In genomic region chr1:91800967-91801843, GRCm38 (mm10) we compare ENCODE assay signal across 8 mouse cellular contexts. TPM values are rescaled to one million over a fixed set of nuclear protein-coding genes. Genes with fewer than 3 reads are reported as not detected.
DNase-seq lines count a peak whose midpoint lies in the region; ATAC-seq and TF ChIP-seq lines count a peak whose summit lies in the region.

Gene Twist2, plus strand, starts transcription at chr1:91801461.

- peak within 1 kb of the TSS; percentile 53 for H3K4me2 ChIP-seq in forebrain, embryonic 14.5 days (ENCODE audit: low read length)
- peak within 1 kb of the TSS; percentile 98 for H3K4me2 ChIP-seq in limb, embryonic 11.5 days (ENCODE audit: low read depth, severe bottlenecking)
- H3K4me2 ChIP-seq in midbrain, embryonic 13.5 days (replicated peaks), result peak within 1 kb of the TSS; percentile 75

- no peaks in the 10 kb centered on the region for H3K36me3 ChIP-seq in forebrain, embryonic 14.5 days (ENCODE audit: control insufficient read depth, insufficient read depth, low read length)
- H3K36me3 ChIP-seq in limb, embryonic 11.5 days (ENCODE audit: control insufficient read depth, insufficient read depth, low read length), result no peaks in the 10 kb centered on the region
- no peaks in the 10 kb centered on the region for H3K36me3 ChIP-seq in midbrain, embryonic 13.5 days
- no peaks in the 10 kb centered on the region for H3K36me3 ChIP-seq in testis, adult 2 months (ENCODE audit: control insufficient read depth, insufficient read depth, low read length)

- DNase-seq in left cerebral cortex, postnatal 36 days (ENCODE audit: low spot score in 2 of 2), result peak; percentile 11 to 51
- DNase-seq in left cerebral cortex, adult 9 months (ENCODE audit: low spot score in 2 of 2), result no peak
- peak; percentile 1 for DNase-seq in forebrain, embryonic 14.5 days (ENCODE audit: low spot score)
- peak; percentile 63 for DNase-seq in heart, postnatal 25 days (ENCODE audit: low spot score)
- peak; percentile 88 for DNase-seq in limb, embryonic 11.5 days (ENCODE audit: low spot score)
- DNase-seq in frontal cortex, postnatal 25 days (ENCODE audit: low spot score in 2 of 2), result no peak

- no peak for TF ChIP-seq CTCF in testis, adult 2 months (IDR thresholded peaks at IDR 0.05; ENCODE audit: control insufficient read depth, insufficient read depth, insufficient replicate concordance, low read depth, low read length)

- no peak for ATAC-seq in forebrain, embryonic 14.5 days
- ATAC-seq in limb, embryonic 11.5 days (ENCODE audit: insufficient number of reproducible peaks, low FRiP score, low TSS enrichment, low read depth), result peak; percentile 60
- ATAC-seq in midbrain, embryonic 13.5 days, result 0 out of 2 replicates have a peak, but pooled peaks have one; percentile 30

- H3K9me3 ChIP-seq in forebrain, embryonic 14.5 days (replicated peaks; ENCODE audit: control insufficient read depth, low read length), result no peaks in the 10 kb centered on the region
- no peaks in the 10 kb centered on the region for H3K9me3 ChIP-seq in limb, embryonic 11.5 days (ENCODE audit: control insufficient read depth, low read length)
- H3K9me3 ChIP-seq in midbrain, embryonic 13.5 days, result no peaks in the 10 kb centered on the region

- H3K4me3 ChIP-seq in forebrain, embryonic 14.5 days (ENCODE audit: low read depth, low read length), result peak within 1 kb of the TSS; percentile 27
- H3K4me3 ChIP-seq in limb, embryonic 11.5 days (ENCODE audit: low read depth, low read length), result peak within 1 kb of the TSS; percentile 69
- peak within 1 kb of the TSS; percentile 40 for H3K4me3 ChIP-seq in midbrain, embryonic 13.5 days (replicated peaks)
- peak within 1 kb of the TSS; percentile 52 for H3K4me3 ChIP-seq in testis, adult 2 months (ENCODE audit: control insufficient read depth, low read depth, low read length)

- peaks cover 48% of the 10 kb centered on the region for H3K27me3 ChIP-seq in forebrain, embryonic 14.5 days (replicated peaks; ENCODE audit: control insufficient read depth, insufficient read depth, low read length)
- no peaks in the 10 kb centered on the region; the same call in 1 of the 2 replicates for H3K27me3 ChIP-seq in limb, embryonic 11.5 days (ENCODE audit: control insufficient read depth, insufficient read depth, low read length)
- peaks cover 68% of the 10 kb centered on the region for H3K27me3 ChIP-seq in midbrain, embryonic 13.5 days
- no peaks in the 10 kb centered on the region for H3K27me3 ChIP-seq in testis, adult 2 months (ENCODE audit: control insufficient read depth, insufficient read depth, low read length)

- WGBS in forebrain, embryonic 14.5 days, result under 1% methylated on average over 63 of the region's 77 CpGs
- WGBS in limb, embryonic 11.5 days, result under 1% methylated on average over 71 of the region's 77 CpGs
- WGBS in midbrain, embryonic 13.5 days, result under 1% methylated on average over 73 of the region's 77 CpGs

- H3K4me1 ChIP-seq in forebrain, embryonic 14.5 days (ENCODE audit: control insufficient read depth, insufficient read depth, low read length), result no peaks in the 10 kb centered on the region
- H3K4me1 ChIP-seq in limb, embryonic 11.5 days (ENCODE audit: control insufficient read depth, insufficient read depth, low read length), result peaks cover 26% of the 10 kb centered on the region
- peaks cover 25% of the 10 kb centered on the region for H3K4me1 ChIP-seq in midbrain, embryonic 13.5 days (replicated peaks)
- H3K4me1 ChIP-seq in testis, adult 2 months (ENCODE audit: control insufficient read depth, insufficient read depth, low read length), result peaks cover 7% of the 10 kb centered on the region

- H3K27ac ChIP-seq in forebrain, embryonic 14.5 days (ENCODE audit: low read depth, low read length), result no peak within 1 kb of the TSS
- H3K27ac ChIP-seq in limb, embryonic 11.5 days (replicated peaks; ENCODE audit: low read depth, low read length), result peak within 1 kb of the TSS; percentile 93
- no peak within 1 kb of the TSS for H3K27ac ChIP-seq in midbrain, embryonic 13.5 days
- H3K27ac ChIP-seq in testis, adult 2 months (ENCODE audit: control insufficient read depth, insufficient read depth, low read depth, low read length), result no peak within 1 kb of the TSS

- intact Hi-C loops in left cerebral cortex, postnatal 36 days (cut with DNase I), result no loop called here
- intact Hi-C loops in heart, postnatal 25 days (cut with DNase I), result no loop called here

- TF ChIP-seq POLR2A in testis, adult 2 months (IDR thresholded peaks at IDR 0.05; ENCODE audit: control insufficient read depth, low read depth, low read length), result no peak

- H3K9ac ChIP-seq in forebrain, embryonic 14.5 days (ENCODE audit: low read length), result no peak within 1 kb of the TSS
- peak within 1 kb of the TSS; percentile 92 for H3K9ac ChIP-seq in limb, embryonic 11.5 days (ENCODE audit: low read length)
- H3K9ac ChIP-seq in midbrain, embryonic 13.5 days (replicated peaks), result 0 out of 2 replicates have a peak within 1 kb of the TSS, but pooled peaks have one; percentile 23

RNA-seq across cellular contexts. Expression of gene Twist2, which starts in this region (rescaled TPM):
- total RNA-seq in left cerebral cortex, postnatal 36 days (2021), result 1 to 10 TPM; 1.3 to 2.4 TPM
- polyA plus RNA-seq in forebrain, embryonic 14.5 days (2014; fragmentation: Nextera tagmentation; extraction: Ambion mirVana), result 0.81 and 1.1 TPM in 2 replicates
- total RNA-seq in heart, postnatal 25 days (2021), result 1 to 10 TPM; 1.2 to 1.9 TPM
- polyA plus RNA-seq in limb, embryonic 11.5 days (2014; fragmentation: Nextera tagmentation; extraction: Ambion mirVana), result 43.8 and 47.0 TPM in 2 replicates
- polyA plus RNA-seq in midbrain, embryonic 13.5 days (2015; fragmentation: Nextera tagmentation; extraction: Ambion mirVana), result 0.72 and 1.3 TPM in 2 replicates
- polyA plus RNA-seq in testis, adult 2 months (2012; rRNA removed), result 0.37 and 1.0 TPM in 2 replicates

Comparison
In these comparisons a context has a peak if more than half of its experiments do, and no peak if none do; other contexts are left out.
1. RNA of gene Twist2 (polyA plus RNA-seq): 43.8 to 47.0 TPM in limb, embryonic 11.5 days; 0.72 to 1.3 TPM in midbrain, embryonic 13.5 days, 0.81 to 1.1 TPM in forebrain, embryonic 14.5 days and 0.37 to 1.0 TPM in testis, adult 2 months; every median in the first group is over 10 times any median in the second.
2. DNase-seq: peak in left cerebral cortex, postnatal 36 days (2 of 2), forebrain, embryonic 14.5 days (single experiment), heart, postnatal 25 days (single experiment) and limb, embryonic 11.5 days (single experiment); none in left cerebral cortex, adult 9 months (0 of 2) and frontal cortex, postnatal 25 days (0 of 2).
3. Peak in every context shown above with its lines, with median percentiles within 50 percentile points of each other: H3K4me2 ChIP-seq and H3K4me3 ChIP-seq.